Mouse (Mus musculus) embryo, embryonic 9.5 days (tissue): ENCODE measurements around the gene Slf2.

ENCODE experiments used
- DNase-seq: peaks from one replicate; pipeline ENCODE4 v3.0.0-alpha.2; 2017; ENCODE audit errors: extremely low spot score

The Slf2 gene

GRCm38 (mm10) chr19:45030746-45031693, 100.1 kb downstream of the Slf2 start:
- peak; percentile 77 for DNase-seq

GRCm38 (mm10) chr19:45031780-45032179, 100.8 kb downstream of the Slf2 start:
- peak; percentile 76 for DNase-seq
